ENCODE assay signal across 13 mouse cellular contexts in the genomic region with DNA sequence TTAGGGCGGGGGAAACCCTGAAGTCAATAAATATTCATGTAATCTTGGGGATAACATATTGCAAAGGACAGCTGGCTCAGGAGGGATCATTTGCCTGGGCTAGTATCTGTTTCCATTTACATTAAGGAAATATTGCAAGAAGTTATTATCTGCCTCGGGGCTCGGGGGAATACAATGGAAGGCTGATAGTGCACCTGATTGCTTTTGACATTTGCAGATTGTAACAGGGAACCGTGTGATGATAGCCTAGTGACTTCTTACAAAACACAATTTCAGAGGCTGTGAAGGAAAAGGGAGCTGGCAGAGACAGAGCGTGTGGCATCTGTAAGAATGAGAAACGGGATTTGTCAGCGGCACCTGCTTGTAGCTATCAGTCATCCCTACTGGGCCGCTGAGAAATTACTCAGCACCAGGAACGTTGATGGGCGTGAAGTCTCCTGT.
DNase-seq lines count a peak whose midpoint lies in the region; ATAC-seq and TF ChIP-seq lines count a peak whose summit lies in the region.
"Had no signal": no experiment of that assay in that cellular context is flagged by ENCODE, and none has a peak within 500 bp of the region (broad histone marks: within the 10 kb centered on the region; RNA-seq: fewer than 3 reads in every experiment).

No protein-coding gene starts in this region.

- peak overlapping the region; percentile 42 for H3K4me2 ChIP-seq in heart, embryonic 12.5 days
- H3K4me2 ChIP-seq in forebrain, embryonic 14.5 days (ENCODE audit: low read length) = no peak overlapping the region
- H3K4me2 ChIP-seq in hindbrain, embryonic 15.5 days = 0 out of 2 replicates have a peak overlapping the region, but pooled peaks have one; percentile 15
- peak overlapping the region; percentile 16; the same call in 1 of the 2 replicates for H3K4me2 ChIP-seq in midbrain, embryonic 15.5 days
- H3K4me2 ChIP-seq: limb, embryonic 15.5 days had no signal

- no peak overlapping the region for H3K27ac ChIP-seq in heart, embryonic 12.5 days (ENCODE audit: poor library complexity, severe bottlenecking)
- no peak overlapping the region; the same call in 1 of the 2 replicates for H3K27ac ChIP-seq in forebrain, embryonic 14.5 days (ENCODE audit: low read depth, low read length)
- H3K27ac ChIP-seq in hindbrain, embryonic 15.5 days (replicated peaks) = peak overlapping the region; percentile 49
- peak overlapping the region; percentile 58 for H3K27ac ChIP-seq in midbrain, embryonic 15.5 days
- no peak overlapping the region for H3K27ac ChIP-seq in gastrocnemius, adult 2 months
- H3K27ac ChIP-seq: limb, embryonic 15.5 days; macrophage had no signal

- no peak for DNase-seq in heart, adult 18-20 months
- peak; percentile 57 for DNase-seq in forebrain, embryonic 14.5 days (ENCODE audit: low spot score)
- no peak for DNase-seq in gastrocnemius, adult 2 months
- DNase-seq in adrenal gland, postnatal 10 days = no peak
- DNase-seq in adrenal gland, adult 2 months = no peak
- DNase-seq: cerebellum, postnatal 36 days; kidney, adult 8-10 months had no signal

- 24% methylated on average over 10 of the region's 10 CpGs for WGBS in heart, embryonic 12.5 days
- WGBS in forebrain, embryonic 14.5 days = 58% methylated on average over 10 of the region's 10 CpGs
- 23% methylated on average over 10 of the region's 10 CpGs for WGBS in hindbrain, embryonic 15.5 days
- 31% methylated on average over 10 of the region's 10 CpGs for WGBS in midbrain, embryonic 15.5 days

- no peak overlapping the region for H3K4me3 ChIP-seq in heart, embryonic 12.5 days
- H3K4me3 ChIP-seq in forebrain, embryonic 14.5 days (ENCODE audit: low read depth, low read length) = no peak overlapping the region
- H3K4me3 ChIP-seq in hindbrain, embryonic 15.5 days = no peak overlapping the region
- H3K4me3 ChIP-seq in midbrain, embryonic 15.5 days = no peak overlapping the region
- no peak overlapping the region for H3K4me3 ChIP-seq in gastrocnemius, adult 2 months
- H3K4me3 ChIP-seq: limb, embryonic 15.5 days had no signal

- no peaks in the 10 kb centered on the region for H3K36me3 ChIP-seq in heart, embryonic 12.5 days
- no peaks in the 10 kb centered on the region for H3K36me3 ChIP-seq in forebrain, embryonic 14.5 days (ENCODE audit: control insufficient read depth, insufficient read depth, low read length)
- H3K36me3 ChIP-seq in hindbrain, embryonic 15.5 days = no peaks in the 10 kb centered on the region
- no peaks in the 10 kb centered on the region for H3K36me3 ChIP-seq in midbrain, embryonic 15.5 days (replicated peaks)
- H3K36me3 ChIP-seq: limb, embryonic 15.5 days had no signal

- H3K9me3 ChIP-seq in heart, embryonic 12.5 days (replicated peaks) = no peaks in the 10 kb centered on the region
- H3K9me3 ChIP-seq in forebrain, embryonic 14.5 days (replicated peaks; ENCODE audit: control insufficient read depth, low read length) = no peaks in the 10 kb centered on the region
- no peaks in the 10 kb centered on the region for H3K9me3 ChIP-seq in hindbrain, embryonic 15.5 days
- H3K9me3 ChIP-seq in midbrain, embryonic 15.5 days = no peaks in the 10 kb centered on the region
- H3K9me3 ChIP-seq: limb, embryonic 15.5 days had no signal

- intact Hi-C loops in gastrocnemius, adult 2 months (cut with DNase I) = no loop called here

- no peak for ATAC-seq in heart, embryonic 12.5 days (ENCODE audit: insufficient number of reproducible peaks, low FRiP score)
- ATAC-seq in forebrain, embryonic 14.5 days = peak; percentile 79; the same call in 1 of the 2 replicates
- ATAC-seq in hindbrain, embryonic 15.5 days (ENCODE audit: low FRiP score, low read depth) = peak; percentile 79
- ATAC-seq in midbrain, embryonic 15.5 days (replicated peaks) = peak; percentile 86
- ATAC-seq: activated CD4-positive, CD25-positive, alpha-beta regulatory T cell, adult 4 months had no signal

- TF ChIP-seq CTCF in gastrocnemius, adult 2 months (IDR thresholded peaks at IDR 0.05) = no peak

- 0 out of 2 replicates have a peak, but pooled peaks cover 4% of the 10 kb centered on the region for H3K4me1 ChIP-seq in heart, embryonic 12.5 days (replicated peaks)
- peaks cover 4% of the 10 kb centered on the region; the same call in 1 of the 2 replicates for H3K4me1 ChIP-seq in forebrain, embryonic 14.5 days (ENCODE audit: control insufficient read depth, insufficient read depth, low read length)
- peaks cover 17% of the 10 kb centered on the region for H3K4me1 ChIP-seq in hindbrain, embryonic 15.5 days (replicated peaks)
- H3K4me1 ChIP-seq in midbrain, embryonic 15.5 days = peaks cover 12% of the 10 kb centered on the region
- H3K4me1 ChIP-seq: limb, embryonic 15.5 days had no signal

- 0 out of 2 replicates have a peak overlapping the region, but pooled peaks have one; percentile 36 for H3K9ac ChIP-seq in heart, embryonic 12.5 days
- H3K9ac ChIP-seq in forebrain, embryonic 14.5 days (ENCODE audit: low read length) = no peak overlapping the region
- H3K9ac ChIP-seq in hindbrain, embryonic 15.5 days = no peak overlapping the region
- no peak overlapping the region for H3K9ac ChIP-seq in midbrain, embryonic 15.5 days
- H3K9ac ChIP-seq: limb, embryonic 15.5 days had no signal

- H3K27me3 ChIP-seq in heart, embryonic 12.5 days (replicated peaks) = no peaks in the 10 kb centered on the region
- no peaks in the 10 kb centered on the region for H3K27me3 ChIP-seq in forebrain, embryonic 14.5 days (replicated peaks; ENCODE audit: control insufficient read depth, insufficient read depth, low read length)
- no peaks in the 10 kb centered on the region for H3K27me3 ChIP-seq in hindbrain, embryonic 15.5 days
- H3K27me3 ChIP-seq in midbrain, embryonic 15.5 days (replicated peaks) = no peaks in the 10 kb centered on the region
- H3K27me3 ChIP-seq: limb, embryonic 15.5 days had no signal

Comparison
In these comparisons a context has a peak if more than half of its experiments do, and no peak if none do; other contexts are left out.
1. H3K27ac ChIP-seq: peak in hindbrain, embryonic 15.5 days (single experiment) and midbrain, embryonic 15.5 days (single experiment); none in heart, embryonic 12.5 days (single experiment), forebrain, embryonic 14.5 days (single experiment) and gastrocnemius, adult 2 months (single experiment).